Mouse (Mus musculus) liver, embryonic 16.5 days (tissue): ENCODE data around the gene Gm20852. TPM values are rescaled to one million over a fixed set of nuclear protein-coding genes. Genes with fewer than 3 reads are reported as not detected.
"Not testable (repeated sequence)": the region's sequence is repeated elsewhere in the genome, so short reads cannot be mapped to it uniquely, and the experiment has no call there.

Experiments
- ATAC-seq: fragments of 200-750 bp; cut with Nextera tagmentation; 2 replicates; pipeline ENCODE4 v1.8.0; 2017; ENCODE audit warnings: low read depth, mild to moderate bottlenecking, moderate number of reproducible peaks, moderate library complexity
- H3K27ac ChIP-seq: fragments of 300-500 bp; sonication (generic); 2 replicates; pipeline ENCODE4 v1.5.1; 2014; ENCODE audit warnings: mild to moderate bottlenecking, low read length
- H3K27me3 ChIP-seq: fragments of 300-500 bp; sonication (generic); 2 replicates; pipeline ENCODE4 v1.6.1; 2014; ENCODE audit warnings: low read depth, low read length, mixed read lengths; ENCODE audit not compliant: control insufficient read depth, insufficient read depth
- H3K36me3 ChIP-seq: fragments of 300-500 bp; sonication (generic); 2 replicates; pipeline ENCODE4 v1.6.1; 2014; ENCODE audit warnings: mild to moderate bottlenecking; ENCODE audit not compliant: control insufficient read depth, insufficient read depth
- H3K4me1 ChIP-seq: fragments of 300-500 bp; sonication (generic); 2 replicates; pipeline ENCODE4 v1.6.1; 2014; ENCODE audit warnings: low read depth, low read length, mixed read lengths; ENCODE audit not compliant: control insufficient read depth
- H3K4me2 ChIP-seq: fragments of 300-500 bp; sonication (generic); 2 replicates; pipeline ENCODE4 v1.6.1; 2014; ENCODE audit warnings: low read depth, low read length, mixed read lengths
- H3K4me3 ChIP-seq: fragments of 300-500 bp; sonication (generic); 2 replicates; pipeline ENCODE4 v1.5.1; 2014; ENCODE audit warnings: low read depth, mild to moderate bottlenecking, low read length
- H3K9ac ChIP-seq: fragments of 300-500 bp; sonication (generic); 2 replicates; pipeline ENCODE4 v1.6.1; 2014; ENCODE audit warnings: low read depth, low read length
- H3K9me3 ChIP-seq: fragments of 300-500 bp; sonication (generic); replicated peaks from 2 replicates; pipeline ENCODE4 v1.6.1; 2016; ENCODE audit warnings: low read length; ENCODE audit not compliant: control insufficient read depth
- WGBS: fragments of 180-500 bp; shearing (Covaris S2); extraction: QIAGEN DNeasy Blood & Tissue Kit; methylation state at CpG from one replicate; pipeline ENCODE4 v1.1.7; 2014; ENCODE audit not compliant: insufficient replicate concordance; 5-methylcytosine and 5-hydroxymethylcytosine counted together
- polyA plus RNA-seq: library from polyadenylated mRNA; unstranded; fragments of >200 nt; fragmentation: Nextera tagmentation; extraction: Ambion mirVana; gene quantifications from 2 replicates; pipeline ENCODE4 v1.2.1, GENCODE M21; 2015

Gene Gm20852
- not detected in 2 replicates for polyA plus RNA-seq

- H3K4me1 ChIP-seq, H3K4me2 ChIP-seq, H3K36me3 ChIP-seq, H3K4me3 ChIP-seq, H3K9me3 ChIP-seq, H3K27me3 ChIP-seq, H3K9ac ChIP-seq, H3K27ac ChIP-seq, ATAC-seq: not testable (repeated sequence)
- no CpG with 5 or more reads among the region's 4 CpGs for WGBS
These were observed at the start of gene Gm20852 for GRCm38 (mm10) chrY:66742023-66742422. Gene Gm20852 (minus strand): TSS chrY:66742123.
